Mouse (Mus musculus): ENCODE results near the gene Arfgef3. TPM values are rescaled to one million over a fixed set of nuclear protein-coding genes. Genes with fewer than 3 reads are reported as not detected.
"Not testable (repeated sequence)": the region's sequence is repeated elsewhere in the genome, so short reads cannot be mapped to it uniquely, and the experiment has no call there.

Arfgef3 gene
- total RNA-seq, 4 experiments from 2014 or later: 7.1 to 12.1 (median 9.1) TPM

DNA sequence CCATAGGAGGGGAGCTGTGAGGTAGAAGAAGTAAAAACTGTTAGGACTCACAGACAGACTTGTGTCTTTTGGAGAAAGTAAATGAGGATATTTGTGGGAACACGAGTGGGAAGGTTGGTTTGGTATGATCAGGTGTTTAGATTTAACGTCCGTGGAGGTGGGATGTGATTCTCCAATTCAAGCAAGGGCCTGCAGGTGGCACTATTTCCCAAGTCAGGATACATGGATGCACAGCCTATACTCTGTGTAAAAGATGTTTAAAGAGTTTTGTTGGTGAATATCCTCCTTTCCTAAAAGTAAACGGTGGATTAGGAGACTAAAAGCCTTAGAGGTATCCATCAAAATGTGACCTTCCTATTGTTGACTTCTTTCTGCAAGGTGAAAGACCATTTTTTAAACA is 180.8 kb downstream of the Arfgef3 start:
- no peak for DNase-seq

DNA sequence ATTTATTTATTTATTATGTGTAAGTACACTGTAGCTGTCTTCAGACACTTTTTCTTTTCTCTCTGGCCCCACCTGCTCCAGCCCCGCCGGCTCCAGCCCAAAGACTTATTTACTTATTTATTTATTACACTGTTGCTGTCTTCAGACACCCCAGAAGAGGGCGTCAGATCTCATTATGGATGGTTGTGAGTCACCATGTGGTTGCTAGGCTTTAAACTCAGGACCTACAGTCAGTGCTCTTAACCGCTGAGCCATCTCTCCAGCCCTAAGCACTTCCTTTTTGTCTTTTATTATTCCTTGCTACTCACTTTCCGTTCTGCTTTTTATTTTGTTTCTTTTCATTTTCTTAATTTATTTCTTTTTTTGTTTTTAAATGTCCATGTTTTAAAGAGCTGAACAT is 182.3 kb downstream of the Arfgef3 start:
- DNase-seq: no peak

DNA sequence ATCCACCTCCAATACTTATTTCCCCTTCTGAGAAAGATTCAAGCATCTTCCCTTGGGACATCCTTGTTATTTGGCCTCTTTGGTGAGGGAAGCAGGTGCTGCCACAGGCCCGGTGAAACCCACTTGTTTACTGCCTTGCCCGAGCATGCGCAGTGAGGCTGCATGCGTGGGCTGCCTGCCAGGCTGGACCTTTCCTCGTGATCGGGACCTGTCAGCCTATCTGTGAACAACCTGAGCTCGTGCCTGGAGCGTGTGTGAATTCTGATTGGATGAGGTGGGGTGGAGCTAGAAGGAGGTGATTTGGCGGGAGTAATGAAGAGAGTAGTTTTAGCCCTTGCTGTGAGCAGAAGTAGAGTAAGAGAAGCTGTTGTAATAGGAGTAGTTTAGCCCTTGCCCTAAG is 184.7 kb downstream of the Arfgef3 start:
- not testable (repeated sequence) for DNase-seq

DNA sequence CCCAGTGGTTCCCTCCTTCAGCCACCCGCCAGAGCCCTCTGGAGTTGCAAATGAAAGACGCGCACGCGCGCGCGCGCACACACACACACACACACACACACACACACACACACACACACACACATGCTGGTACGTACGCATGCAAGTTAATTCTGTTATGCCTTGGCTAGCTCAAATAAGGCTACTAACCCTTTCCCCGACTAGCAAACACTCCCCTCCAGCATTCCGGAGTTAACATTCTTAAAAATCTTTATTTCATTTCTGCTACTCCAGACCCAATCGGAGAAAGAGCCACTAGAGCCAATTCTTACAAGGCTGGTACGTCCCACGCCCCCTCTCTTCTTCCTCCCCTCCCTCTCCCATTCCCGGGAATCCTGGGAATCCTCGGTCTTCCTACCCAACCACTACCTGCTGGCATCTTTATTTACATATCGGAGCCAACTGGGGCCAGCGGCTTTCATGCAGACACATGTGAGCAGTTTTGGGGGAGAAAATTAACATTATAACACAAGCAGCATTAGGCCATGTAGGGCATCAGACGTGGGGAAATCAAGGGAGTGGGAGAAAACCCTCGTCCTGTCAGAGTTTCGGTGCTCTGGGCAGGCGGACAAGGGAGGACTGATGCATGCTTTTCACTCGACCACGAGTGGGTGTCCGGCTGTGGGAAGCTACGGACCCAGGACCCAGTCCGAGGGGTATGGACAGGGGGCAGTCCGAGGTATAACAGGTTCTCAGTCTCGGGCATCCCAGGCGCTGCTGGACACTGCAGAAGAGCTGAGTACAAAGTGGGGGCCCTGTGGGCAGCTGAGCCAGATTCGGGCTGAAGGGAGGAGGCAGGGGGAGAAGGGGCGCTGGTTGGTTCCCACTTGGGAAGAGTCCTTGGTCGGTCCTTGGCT is 194.2 kb downstream of the Arfgef3 start:
- no peak for DNase-seq

DNA sequence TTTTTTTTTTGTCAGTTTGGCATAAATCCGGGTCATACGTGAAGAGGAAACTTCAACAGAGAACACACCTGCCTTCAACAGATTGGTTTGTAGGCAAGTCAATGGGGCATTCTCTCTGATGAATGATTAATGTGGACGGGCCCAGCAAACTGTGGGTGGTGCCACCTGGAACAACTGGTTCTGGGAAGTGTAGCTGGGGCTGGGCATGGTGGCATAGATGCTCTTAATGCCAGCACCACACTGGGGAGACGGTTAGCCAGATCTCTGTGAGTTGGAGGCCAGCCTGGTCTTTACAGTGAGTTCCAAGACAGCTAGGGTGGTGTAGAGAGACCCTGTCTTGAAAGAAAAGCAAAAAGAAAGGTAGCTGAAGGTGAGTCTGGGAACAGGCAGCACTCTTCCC is 196.4 kb downstream of the Arfgef3 start:
- no peak for DNase-seq

DNA sequence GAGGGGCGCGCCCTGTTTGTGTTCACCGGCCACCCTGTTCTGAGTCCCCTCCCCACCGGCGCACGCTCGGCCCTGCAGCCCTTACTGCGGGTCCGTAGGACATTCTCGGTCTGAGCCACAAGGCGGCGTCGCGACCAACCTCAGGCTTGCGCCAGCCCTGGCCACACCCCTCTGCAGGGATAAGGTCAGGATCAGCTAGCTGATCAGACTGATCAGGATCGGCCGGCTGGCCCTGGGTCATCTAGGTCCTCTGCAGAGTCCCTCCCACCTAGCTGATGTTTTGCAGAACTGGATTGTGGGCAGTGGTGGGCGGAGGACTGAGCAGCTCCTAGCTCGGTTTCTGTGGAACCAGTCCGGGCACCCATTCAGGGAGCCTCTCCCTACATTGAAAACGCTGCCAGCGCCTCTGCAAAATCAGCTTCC is 197.9 kb downstream of the Arfgef3 start, which contains the start of gene Hebp2:
Gene Hebp2, minus strand, starts transcription at position 264 of the 423 bp plus-strand sequence.
- peak; percentile 33 for DNase-seq

DNA sequence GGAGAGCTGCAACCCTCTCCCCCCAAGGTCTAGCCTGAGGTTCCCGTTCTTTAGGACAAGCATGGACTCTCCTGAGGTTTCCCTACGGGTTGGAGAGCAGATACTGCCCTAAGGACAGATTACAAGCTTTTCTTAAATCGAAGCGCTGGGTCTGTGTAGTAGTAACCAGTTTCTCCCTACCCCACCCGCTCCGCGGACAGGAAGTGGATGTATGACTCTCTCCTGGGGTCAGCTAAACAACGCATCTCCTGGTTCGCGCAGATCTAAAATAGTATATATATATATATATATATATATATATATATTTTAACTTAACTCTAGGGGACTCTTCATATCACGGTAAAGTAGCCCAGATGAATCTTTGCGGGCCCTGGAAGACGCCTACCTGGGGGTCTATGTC is 198.4 kb downstream of the Arfgef3 start:
- DNase-seq: no peak

DNA sequence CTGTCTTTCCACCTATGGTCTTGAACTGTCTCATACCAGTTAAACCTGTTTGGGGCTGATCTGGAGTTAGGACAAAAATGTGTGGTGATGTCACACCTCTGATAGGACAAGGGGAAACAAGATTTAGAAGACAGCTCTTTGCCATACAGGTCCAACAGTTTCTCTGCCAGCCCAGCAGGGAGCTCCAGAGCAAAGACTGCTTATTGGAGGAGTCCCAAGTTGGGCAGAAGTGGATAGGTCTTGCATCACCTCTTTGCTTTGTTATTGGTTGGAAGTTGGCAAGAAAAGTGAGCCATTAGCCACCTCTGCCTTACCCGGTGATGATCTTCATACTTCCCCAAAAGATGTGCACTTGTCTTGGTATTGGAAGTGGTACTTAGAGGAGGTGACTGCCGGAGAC is 206.9 kb downstream of the Arfgef3 start:
- DNase-seq: no peak

DNA sequence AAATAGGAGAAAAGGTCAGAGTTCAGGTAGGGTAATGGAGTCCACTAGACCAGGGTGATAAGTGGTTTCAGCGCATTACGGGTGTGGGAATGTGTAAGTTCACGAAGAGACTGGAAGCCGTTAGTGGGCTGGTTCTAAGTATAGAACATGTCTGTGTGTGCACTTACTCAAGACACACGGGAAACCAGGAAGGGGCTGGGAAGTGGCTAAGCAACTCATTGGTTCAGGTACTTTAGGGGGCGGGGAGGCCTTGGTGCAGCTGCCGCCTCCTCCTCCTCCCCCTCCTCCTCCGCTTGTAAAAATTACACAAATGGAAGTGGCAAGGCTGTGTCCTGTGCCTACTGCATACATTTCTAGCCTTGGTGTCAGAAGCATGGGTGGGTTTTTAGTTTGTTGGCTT is 211.5 kb downstream of the Arfgef3 start:
- no peak for DNase-seq

Other genes with a start within 250 kb of the Arfgef3 start
- 1 to 10 TPM; 3.6 to 7.0 (median 5.8) TPM for gene Hebp2, start 197.9 kb downstream of the Arfgef3 start, total RNA-seq (2022)
- not detected for gene Gm4922, start 42.8 kb upstream of the Arfgef3 start, total RNA-seq (2022)
- 1 to 10 TPM; 3.2 to 4.5 (median 3.8) TPM for gene Perp, start 101.1 kb upstream of the Arfgef3 start, total RNA-seq (2022)

All from adrenal gland, adult 8-10 months (tissue).